Mouse (Mus musculus) limb, embryonic 10.5 days (tissue): ENCODE results near the gene Snx11. TPM values are rescaled to one million over a fixed set of nuclear protein-coding genes. Genes with fewer than 3 reads are reported as not detected.
"Not testable (repeated sequence)": the region's sequence is repeated elsewhere in the genome, so short reads cannot be mapped to it uniquely, and the experiment has no call there.

ENCODE experiments used
- DNase-seq: peaks from one replicate; pipeline ENCODE4 v3.0.0-alpha.2; 2017; ENCODE audit warnings: low spot score
- H3K27ac ChIP-seq: fragments of 300-500 bp; sonication (generic); 2 replicates; pipeline ENCODE4 v1.5.1; 2016; ENCODE audit warnings: mild to moderate bottlenecking
- H3K27me3 ChIP-seq: fragments of 300-500 bp; sonication (generic); 2 replicates; pipeline ENCODE4 v1.6.1; 2016; ENCODE audit warnings: low read depth, mild to moderate bottlenecking; ENCODE audit not compliant: poor library complexity, severe bottlenecking
- H3K36me3 ChIP-seq: fragments of 300-500 bp; sonication (generic); 2 replicates; pipeline ENCODE4 v1.6.1; 2016; ENCODE audit warnings: mild to moderate bottlenecking, moderate library complexity
- H3K4me1 ChIP-seq: fragments of 300-500 bp; sonication (generic); 2 replicates; pipeline ENCODE4 v1.6.1; 2016
- H3K4me3 ChIP-seq: fragments of 300-500 bp; sonication (generic); 2 replicates; pipeline ENCODE4 v1.5.1; 2016; ENCODE audit warnings: mild to moderate bottlenecking, moderate library complexity
- H3K9me3 ChIP-seq: fragments of 300-500 bp; sonication (generic); replicated peaks from 2 replicates; pipeline ENCODE4 v1.6.1; 2016; ENCODE audit warnings: mild to moderate bottlenecking
- WGBS: fragments of 180-500 bp; shearing (Covaris S2); methylation state at CpG from one replicate; pipeline ENCODE4 v1.1.7; 2016; 5-methylcytosine and 5-hydroxymethylcytosine counted together
- polyA plus RNA-seq: library from polyadenylated mRNA; unstranded; fragments of >200 nt; fragmentation: Nextera tagmentation; extraction: Ambion mirVana; gene quantifications from 2 replicates; pipeline ENCODE4 v1.2.1, GENCODE M21; 2016

The Snx11 gene
- polyA plus RNA-seq, 1 experiment from 2014 or later = 21.4 TPM

DNA sequence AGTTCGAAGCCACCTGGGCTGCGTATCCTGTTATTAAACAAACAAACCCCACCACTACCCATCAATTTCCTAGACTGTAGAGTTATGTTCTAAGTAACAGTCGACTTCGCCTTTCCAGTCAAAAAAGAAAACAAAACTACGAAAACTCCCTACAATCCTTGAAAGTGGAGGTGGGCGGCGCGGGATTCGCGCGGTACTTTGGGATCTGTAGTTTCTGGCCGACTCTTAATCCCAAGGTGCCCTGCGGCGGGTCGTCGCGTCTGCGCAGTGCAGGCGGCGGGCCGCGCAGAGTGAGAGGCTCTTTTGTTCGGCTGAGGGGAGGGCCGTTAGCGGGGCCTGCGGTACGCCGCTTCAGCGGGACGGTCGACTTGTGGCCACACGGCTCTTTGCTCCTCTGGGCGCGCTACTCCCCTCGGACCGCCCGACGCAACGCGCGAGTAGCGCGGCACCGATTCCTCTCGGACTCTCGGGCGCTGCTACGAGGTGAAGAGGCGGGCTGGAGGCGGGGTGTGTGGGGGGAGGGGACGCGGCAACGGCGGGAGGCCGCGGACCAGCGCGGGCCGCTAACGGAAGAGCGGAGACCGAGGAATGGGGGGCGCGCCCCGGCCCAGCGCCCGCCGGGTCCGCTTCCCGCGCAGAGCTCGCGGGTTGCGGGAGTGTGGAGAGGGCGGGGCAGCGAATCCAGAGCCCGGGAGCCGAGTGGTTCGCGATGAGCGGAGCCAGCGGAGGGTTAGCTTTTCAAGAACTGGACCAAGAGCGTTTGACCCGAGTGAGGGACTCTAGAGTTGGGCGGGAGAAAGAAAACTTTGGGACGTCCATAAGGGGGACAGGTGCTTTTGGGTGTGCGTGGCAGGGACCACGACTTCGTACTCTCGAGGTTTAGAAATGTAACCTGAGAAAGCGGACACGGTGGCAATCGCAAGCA lies 11.8 kb upstream of the Snx11 start, which contains the start of gene Cbx1:
Gene Cbx1 (plus strand): TSS at position 257 of the 925 bp plus-strand sequence.
- peak within 1 kb of the TSS; percentile 93 for H3K4me3 ChIP-seq
- peaks cover 31% of the 10 kb centered on the region for H3K36me3 ChIP-seq
- 1% methylated on average over 93 of the region's 93 CpGs for WGBS
- peak within 1 kb of the TSS; percentile 99 for H3K27ac ChIP-seq
- H3K27me3 ChIP-seq = no peaks in the 10 kb centered on the region
- peaks cover 34% of the 10 kb centered on the region for H3K4me1 ChIP-seq
- H3K9me3 ChIP-seq = no peaks in the 10 kb centered on the region
- peak; percentile 95 for DNase-seq

DNA sequence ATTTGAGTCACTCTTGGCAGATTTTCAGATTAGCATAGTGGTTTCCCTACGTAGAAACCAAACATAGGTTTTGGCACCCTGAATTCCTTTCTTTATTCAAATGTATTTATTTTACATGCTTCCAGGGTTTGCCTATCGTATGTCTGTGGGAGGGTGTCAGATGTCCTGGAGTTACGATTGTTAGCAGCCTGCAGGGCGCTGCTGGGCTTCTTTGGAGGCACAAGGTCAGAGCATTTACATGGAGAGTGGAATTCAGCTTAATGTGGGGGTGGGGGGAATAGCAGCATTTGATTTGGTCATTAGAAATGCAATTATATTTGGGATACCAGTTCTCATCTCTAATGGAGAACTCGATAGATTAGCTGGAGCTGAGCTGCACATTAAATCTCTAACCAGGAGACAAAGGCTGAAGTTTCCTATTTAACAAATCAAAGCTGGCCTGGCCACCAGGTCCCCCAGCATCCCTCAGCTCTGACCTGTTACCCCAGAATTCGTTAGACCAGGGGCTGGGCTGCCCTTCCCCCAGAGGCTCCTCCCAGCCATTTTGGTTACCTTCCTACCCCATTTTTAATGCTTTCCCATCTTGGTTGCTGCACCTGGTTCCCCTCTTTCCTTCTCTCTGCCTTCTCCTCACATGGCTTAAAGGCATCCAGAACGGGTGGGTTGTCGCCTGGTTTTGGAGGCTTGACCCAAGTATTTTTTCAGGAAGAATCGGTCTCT lies 9.5 kb upstream of the Snx11 start:
- Histone ChIP-seq H3K36me3 (peaks cover 14% of the 10 kb centered on the region), H3K4me3 (no peak overlapping the region), H3K9me3 (no peaks in the 10 kb centered on the region), H3K27ac (no peak overlapping the region), H3K27me3 (no peaks in the 10 kb centered on the region), H3K4me1 (peaks cover 27% of the 10 kb centered on the region)
- 36% methylated on average over 9 of the region's 9 CpGs for WGBS
- DNase-seq = no peak

DNA sequence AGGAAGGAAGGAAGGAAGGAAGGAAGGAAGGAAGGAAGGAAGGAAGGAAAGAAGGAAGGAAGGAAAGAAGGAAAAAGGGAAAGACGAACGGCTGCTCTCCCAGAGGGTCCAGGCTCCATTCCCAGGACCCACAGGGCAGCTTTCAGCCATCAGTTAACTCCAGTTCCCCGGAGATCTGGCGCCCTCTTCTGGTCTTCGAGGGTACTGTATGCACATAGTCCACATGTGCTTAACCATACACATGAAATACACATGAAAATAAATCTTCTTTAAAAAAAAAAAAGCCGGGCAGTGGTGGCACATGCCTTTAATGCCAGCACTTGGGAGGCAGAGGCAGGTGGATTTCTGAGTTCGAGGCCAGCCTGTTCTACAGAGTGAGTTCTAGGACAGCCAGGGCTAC lies 7.5 kb upstream of the Snx11 start:
- 18% methylated on average over 7 of the region's 7 CpGs for WGBS
- not testable (repeated sequence) for H3K36me3 ChIP-seq, H3K9me3 ChIP-seq, H3K4me3 ChIP-seq, H3K27ac ChIP-seq, H3K27me3 ChIP-seq
- DNase-seq = peak; percentile 88
- peaks cover 14% of the 10 kb centered on the region for H3K4me1 ChIP-seq

DNA sequence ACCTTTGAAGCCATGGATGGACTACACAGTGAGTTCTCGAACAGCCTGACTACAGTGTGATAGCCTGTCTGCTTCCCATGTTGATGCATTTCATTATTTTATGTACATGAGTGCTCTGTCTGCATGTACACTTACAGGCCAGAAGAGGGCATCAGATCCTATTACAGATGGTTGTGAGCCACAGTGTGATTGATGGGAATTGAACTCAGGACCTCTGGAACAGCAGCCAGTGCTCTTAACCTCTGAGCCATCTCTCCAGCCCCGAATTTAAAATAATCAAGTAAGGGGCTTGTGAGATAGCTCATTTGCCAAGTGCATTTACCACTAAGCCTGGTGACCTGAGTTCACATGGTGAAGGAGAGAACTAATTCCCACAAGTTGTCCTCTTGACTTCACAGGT lies 4.1 kb upstream of the Snx11 start:
- Histone ChIP-seq H3K4me3 (no peak overlapping the region), H3K9me3 (no peaks in the 10 kb centered on the region), H3K4me1 (peaks cover 14% of the 10 kb centered on the region), H3K36me3 (no peaks in the 10 kb centered on the region), H3K27me3 (no peaks in the 10 kb centered on the region), H3K27ac (no peak overlapping the region)
- DNase-seq = no peak
- 81% methylated on average over 2 of the region's 2 CpGs for WGBS

DNA sequence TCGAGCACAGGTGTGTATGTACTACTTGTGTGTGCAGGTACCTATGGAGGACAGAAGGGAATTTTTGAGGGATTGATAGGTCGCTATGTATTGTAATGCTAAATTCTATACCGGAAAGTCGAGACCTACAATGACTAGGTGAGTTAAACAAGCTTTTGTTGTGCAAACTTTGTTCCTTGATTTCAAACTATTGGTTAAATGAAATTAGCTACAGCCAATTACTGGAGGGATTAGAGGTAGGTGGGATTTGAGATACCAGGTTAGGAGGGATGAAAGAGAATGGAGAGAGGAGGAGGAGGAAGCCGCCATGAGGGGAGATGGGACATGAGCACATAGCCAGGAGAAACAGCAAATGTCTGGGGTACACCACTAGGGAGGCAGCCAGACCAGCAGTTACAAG lies 2.9 kb upstream of the Snx11 start:
- no peaks in the 10 kb centered on the region for H3K9me3 ChIP-seq
- H3K4me3 ChIP-seq = no peak overlapping the region
- H3K36me3 ChIP-seq = no peaks in the 10 kb centered on the region
- no peak for DNase-seq
- H3K27me3 ChIP-seq = no peaks in the 10 kb centered on the region
- H3K4me1 ChIP-seq = peaks cover 15% of the 10 kb centered on the region
- 68% methylated on average over 5 of the region's 5 CpGs for WGBS
- H3K27ac ChIP-seq = no peak overlapping the region

DNA sequence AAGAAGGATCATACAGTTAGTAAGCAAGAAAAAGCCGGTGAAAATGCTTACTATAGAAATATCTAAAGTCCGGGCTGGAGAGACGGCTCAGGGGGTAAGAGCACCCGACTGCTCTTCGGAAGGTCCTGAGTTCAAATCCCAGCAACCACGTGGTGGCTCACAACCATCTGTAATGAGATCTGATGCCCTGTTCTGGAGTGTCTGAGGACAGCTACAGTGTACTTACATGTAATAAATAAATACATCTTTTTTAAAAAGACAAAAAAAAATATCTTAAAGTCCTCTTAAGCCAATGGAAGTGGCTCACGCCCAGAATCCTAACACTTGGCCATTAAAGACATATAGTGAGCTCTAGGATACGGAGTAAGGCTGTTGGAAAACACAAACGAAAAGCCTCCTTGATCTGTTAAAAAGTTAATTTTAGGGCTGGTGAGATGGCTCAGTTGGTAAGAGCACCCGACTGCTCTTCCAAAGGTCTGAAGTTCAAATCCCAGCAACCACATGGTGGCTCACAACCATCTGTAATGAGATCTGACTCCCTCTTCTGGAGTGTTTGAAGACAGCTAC lies 785 bp upstream of the Snx11 start:
- H3K4me1 ChIP-seq = peaks cover 26% of the 10 kb centered on the region
- not testable (repeated sequence) for H3K9me3 ChIP-seq, H3K27me3 ChIP-seq, DNase-seq
- peaks cover 10% of the 10 kb centered on the region for H3K36me3 ChIP-seq
- WGBS = 68% methylated on average over 10 of the region's 10 CpGs
- peak overlapping the region; percentile 76 for H3K4me3 ChIP-seq
- peak overlapping the region; percentile 82 for H3K27ac ChIP-seq

DNA sequence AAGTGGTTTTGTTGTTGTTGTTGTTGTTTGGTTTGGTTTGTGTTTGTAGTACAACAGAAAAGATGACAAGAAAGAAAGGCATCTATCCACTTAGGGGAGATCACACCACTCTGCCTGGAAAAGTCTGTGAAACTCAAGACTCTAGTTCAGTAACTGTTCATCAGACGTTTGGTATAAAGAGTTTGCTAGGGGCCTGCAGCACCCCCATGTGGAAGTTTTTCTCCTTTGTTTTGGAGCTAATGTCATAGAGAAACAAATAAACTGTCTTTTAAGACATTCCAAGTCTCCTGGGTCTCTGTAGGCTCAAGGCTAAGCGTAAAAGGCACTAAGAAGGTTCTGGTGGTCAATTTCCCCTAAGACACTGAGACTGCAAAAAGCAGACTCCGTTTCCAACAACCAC lies 1.3 kb downstream of the Snx11 start:
- DNase-seq = no peak
- Histone ChIP-seq H3K4me3 (no peak overlapping the region), H3K27ac (no peak overlapping the region), H3K4me1 (peaks cover 26% of the 10 kb centered on the region), H3K27me3 (no peaks in the 10 kb centered on the region), H3K9me3 (no peaks in the 10 kb centered on the region), H3K36me3 (peaks cover 31% of the 10 kb centered on the region)
- 49% methylated on average over 3 of the region's 3 CpGs for WGBS

DNA sequence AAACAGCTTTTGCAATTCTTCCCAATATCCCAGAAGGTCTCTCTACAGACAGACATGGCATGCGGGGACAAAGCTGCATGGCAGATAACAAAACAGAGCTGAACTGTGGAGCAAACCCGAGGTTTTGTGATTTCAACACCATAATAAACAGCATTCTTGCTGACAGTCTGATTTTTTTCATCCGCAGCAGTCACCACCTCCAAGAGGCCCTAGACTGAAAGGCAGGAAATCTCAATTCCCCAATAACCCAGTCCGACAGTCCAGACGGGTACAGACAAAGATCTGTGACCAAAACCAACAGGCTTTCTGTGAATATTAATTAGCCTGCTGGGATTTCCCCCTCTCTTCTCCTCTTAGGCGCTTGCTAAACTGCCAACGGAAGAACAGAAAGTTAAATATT lies 1.7 kb downstream of the Snx11 start:
- H3K36me3 ChIP-seq = peaks cover 35% of the 10 kb centered on the region
- WGBS = 83% methylated on average over 7 of the region's 7 CpGs
- H3K4me1 ChIP-seq = peaks cover 26% of the 10 kb centered on the region
- H3K27ac ChIP-seq = no peak overlapping the region
- no peaks in the 10 kb centered on the region for H3K27me3 ChIP-seq
- DNase-seq = no peak
- H3K9me3 ChIP-seq = no peaks in the 10 kb centered on the region
- H3K4me3 ChIP-seq = no peak overlapping the region

DNA sequence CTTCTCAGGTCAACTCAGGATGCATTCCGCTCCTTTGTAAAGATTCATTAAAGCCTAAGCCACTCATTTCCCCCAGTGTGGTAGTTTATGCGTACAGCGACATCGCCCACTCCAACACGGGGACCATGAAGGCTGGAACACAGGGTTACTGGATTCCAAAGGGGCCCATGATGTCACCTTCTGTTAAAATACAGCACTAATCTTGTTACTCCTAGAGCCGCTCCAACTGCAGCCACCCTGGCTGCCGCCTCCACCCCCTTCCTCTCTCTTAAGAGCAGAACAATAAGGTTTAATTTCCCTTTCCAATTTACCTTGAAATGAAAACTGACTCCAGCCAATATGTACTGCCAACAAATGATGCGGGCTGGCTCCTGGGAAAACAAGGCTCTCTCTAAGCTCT lies 2.3 kb downstream of the Snx11 start:
- Histone ChIP-seq H3K9me3 (no peaks in the 10 kb centered on the region), H3K27ac (no peak overlapping the region), H3K4me3 (no peak overlapping the region), H3K4me1 (peaks cover 26% of the 10 kb centered on the region), H3K27me3 (no peaks in the 10 kb centered on the region), H3K36me3 (peaks cover 41% of the 10 kb centered on the region)
- 82% methylated on average over 8 of the region's 8 CpGs for WGBS
- no peak for DNase-seq

DNA sequence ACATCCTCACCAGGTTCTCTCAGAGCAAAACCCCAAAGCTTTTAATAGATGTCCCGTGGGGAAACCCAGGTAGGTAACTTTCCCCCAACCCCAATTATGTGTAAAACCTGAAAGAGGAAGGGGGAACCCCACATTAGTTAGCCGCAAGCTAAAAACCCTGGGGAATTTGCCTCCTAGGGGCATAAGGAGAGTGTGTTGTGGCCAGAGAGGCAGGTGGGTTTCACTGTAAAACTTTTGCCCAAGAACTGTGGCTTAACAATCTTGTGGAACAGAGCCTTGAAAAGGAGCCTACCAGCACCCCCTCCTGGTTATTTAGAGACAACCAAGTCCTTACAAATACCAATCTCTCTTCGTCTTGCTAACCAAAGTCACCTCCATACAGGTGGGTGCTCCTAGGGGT lies 2.8 kb downstream of the Snx11 start:
- H3K36me3 ChIP-seq = peaks cover 46% of the 10 kb centered on the region
- H3K4me3 ChIP-seq = no peak overlapping the region
- 80% methylated on average over 3 of the region's 3 CpGs for WGBS
- H3K4me1 ChIP-seq = peaks cover 26% of the 10 kb centered on the region
- no peaks in the 10 kb centered on the region for H3K9me3 ChIP-seq
- H3K27ac ChIP-seq = no peak overlapping the region
- DNase-seq = no peak
- H3K27me3 ChIP-seq = no peaks in the 10 kb centered on the region

DNA sequence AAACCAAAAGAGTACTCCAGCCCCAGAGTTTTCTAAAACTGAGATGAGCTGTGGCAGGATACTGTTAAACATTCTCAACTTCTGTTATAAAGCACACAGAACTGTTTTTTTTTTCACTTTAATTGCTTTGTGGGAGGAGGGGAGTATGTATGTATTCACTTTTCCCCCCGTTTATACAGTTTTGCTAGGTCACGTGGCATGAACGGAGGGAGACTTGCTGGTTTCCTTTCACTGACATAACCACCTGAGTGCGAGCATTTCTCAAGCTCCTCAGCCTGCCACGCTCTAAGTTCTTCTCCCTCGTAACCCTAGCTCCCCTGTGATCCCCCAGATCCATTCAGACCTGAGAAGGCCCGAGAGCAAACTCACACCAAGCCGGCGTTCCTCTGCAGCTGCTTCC lies 4.9 kb downstream of the Snx11 start:
- H3K27me3 ChIP-seq = no peaks in the 10 kb centered on the region
- 92% methylated on average over 9 of the region's 9 CpGs for WGBS
- no peak for DNase-seq
- peaks cover 65% of the 10 kb centered on the region for H3K36me3 ChIP-seq
- no peak overlapping the region for H3K4me3 ChIP-seq
- H3K9me3 ChIP-seq = no peaks in the 10 kb centered on the region
- H3K27ac ChIP-seq = no peak overlapping the region
- H3K4me1 ChIP-seq = peaks cover 33% of the 10 kb centered on the region

DNA sequence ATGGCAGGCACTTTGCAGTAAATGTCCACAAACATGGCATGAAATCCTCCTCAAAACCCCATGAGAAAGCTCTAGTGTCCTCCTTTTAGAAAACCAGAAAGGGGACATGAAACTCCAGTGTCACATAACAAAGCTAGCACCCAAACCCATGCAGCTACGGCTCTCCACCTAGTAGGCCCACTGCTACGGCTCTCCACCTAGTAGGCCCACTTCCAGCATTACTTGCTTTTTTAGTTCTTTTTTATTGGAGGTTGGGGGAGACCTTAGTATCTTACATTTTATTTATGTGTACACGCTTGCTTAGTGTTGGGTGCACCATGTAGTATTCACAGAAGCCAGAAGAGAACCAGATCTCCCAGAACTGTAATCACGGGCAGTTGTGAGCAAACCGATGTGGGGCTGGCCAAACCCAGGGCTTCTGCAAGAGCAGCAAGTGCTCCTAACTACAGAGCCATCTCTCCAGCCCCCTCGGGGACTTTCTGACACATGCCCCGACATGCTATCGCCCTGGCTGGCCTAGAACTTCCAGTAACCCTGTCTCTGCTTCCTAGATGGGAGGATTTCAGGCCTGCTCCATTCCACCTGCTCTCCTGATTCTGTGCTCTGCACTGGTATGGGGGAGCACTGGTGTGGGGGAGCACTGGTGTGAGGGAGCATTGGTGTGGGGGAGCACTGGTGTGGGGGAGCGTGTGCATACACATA lies 5.9 kb downstream of the Snx11 start:
- Histone ChIP-seq H3K27ac (no peak overlapping the region), H3K36me3 (peaks cover 65% of the 10 kb centered on the region), H3K4me1 (peaks cover 36% of the 10 kb centered on the region), H3K4me3 (no peak overlapping the region), H3K27me3 (no peaks in the 10 kb centered on the region), H3K9me3 (no peaks in the 10 kb centered on the region)
- 92% methylated on average over 9 of the region's 9 CpGs for WGBS
- DNase-seq = no peak
